Mouse (Mus musculus): ENCODE measurements around the gene Flot1. TPM values are rescaled to one million over a fixed set of nuclear protein-coding genes. Genes with fewer than 3 reads are reported as not detected.

The Flot1 gene
- polyA plus RNA-seq, 1 experiment from 2014 or later: 32.5 TPM

- Histone ChIP-seq H3K36me3 (ENCODE audit: insufficient read depth) (no peaks in the 10 kb centered on the region), H3K27me3 (ENCODE audit: insufficient read depth, low read length) (no peaks in the 10 kb centered on the region), H3K9ac (no peak overlapping the region), H3K27ac (ENCODE audit: low read depth) (no peak overlapping the region), H3K9me3 (ENCODE audit: low read depth, low read length) (no peaks in the 10 kb centered on the region), H3K4me1 (ENCODE audit: insufficient read depth) (peaks cover 21% of the 10 kb centered on the region), H3K4me3 (ENCODE audit: low read depth, low read length) (no peak overlapping the region), H3K4me2 (no peak overlapping the region)
- ATAC-seq (ENCODE audit: insufficient read depth): no peak
- DNase-seq: no peak
- TF ChIP-seq CTCF (IDR thresholded peaks at IDR 0.05; ENCODE audit: low read depth): no peak
- WGBS: 57% methylated on average over 5 of the region's 5 CpGs
These were observed 12.0 kb upstream of the Flot1 start for GRCm38 (mm10) chr17:35810900-35811648.

- no peak for ATAC-seq (ENCODE audit: insufficient read depth)
- Histone ChIP-seq H3K4me3 (ENCODE audit: low read depth, low read length) (no peak overlapping the region), H3K27ac (ENCODE audit: low read depth) (peak overlapping the region; percentile 89), H3K4me2 (no peak overlapping the region), H3K9me3 (ENCODE audit: low read depth, low read length) (no peaks in the 10 kb centered on the region), H3K9ac (no peak overlapping the region; the same call in 1 of the 2 replicates), H3K27me3 (ENCODE audit: insufficient read depth, low read length) (no peaks in the 10 kb centered on the region), H3K4me1 (ENCODE audit: insufficient read depth) (peaks cover 25% of the 10 kb centered on the region), H3K36me3 (ENCODE audit: insufficient read depth) (no peaks in the 10 kb centered on the region)
- TF ChIP-seq CTCF (IDR thresholded peaks at IDR 0.05; ENCODE audit: low read depth): no peak
- DNase-seq: no peak
- 69% methylated on average over 5 of the region's 5 CpGs for WGBS
These were observed 10.7 kb upstream of the Flot1 start for GRCm38 (mm10) chr17:35812307-35812706.

- peak; percentile 32 for ATAC-seq (ENCODE audit: insufficient read depth)
- DNase-seq: no peak
- peaks cover 27% of the 10 kb centered on the region for H3K4me1 ChIP-seq (ENCODE audit: insufficient read depth)
- no peak for TF ChIP-seq CTCF (IDR thresholded peaks at IDR 0.05; ENCODE audit: low read depth)
- H3K4me3 ChIP-seq (ENCODE audit: low read depth, low read length): no peak overlapping the region
- no peaks in the 10 kb centered on the region for H3K27me3 ChIP-seq (ENCODE audit: insufficient read depth, low read length)
- no peaks in the 10 kb centered on the region for H3K9me3 ChIP-seq (ENCODE audit: low read depth, low read length)
- H3K27ac ChIP-seq (ENCODE audit: low read depth): peak overlapping the region; percentile 89
- 59% methylated on average over 6 of the region's 6 CpGs for WGBS
- H3K36me3 ChIP-seq (ENCODE audit: insufficient read depth): no peaks in the 10 kb centered on the region
- 0 out of 2 replicates have a peak overlapping the region, but pooled peaks have one; percentile 1 for H3K4me2 ChIP-seq
- no peak overlapping the region for H3K9ac ChIP-seq
These were observed 10.3 kb upstream of the Flot1 start for GRCm38 (mm10) chr17:35812736-35813135.

- H3K36me3 ChIP-seq (ENCODE audit: insufficient read depth): no peaks in the 10 kb centered on the region
- ATAC-seq (ENCODE audit: insufficient read depth) (peak; percentile 69), DNase-seq (peak; percentile 96)
- H3K27ac ChIP-seq (ENCODE audit: low read depth): peak overlapping the region; percentile 89
- no peak overlapping the region for H3K4me3 ChIP-seq (ENCODE audit: low read depth, low read length)
- no peak for TF ChIP-seq CTCF (IDR thresholded peaks at IDR 0.05; ENCODE audit: low read depth)
- H3K4me2 ChIP-seq: 0 out of 2 replicates have a peak overlapping the region, but pooled peaks have one; percentile 12
- 16% methylated on average over 7 of the region's 7 CpGs for WGBS
- H3K27me3 ChIP-seq (ENCODE audit: insufficient read depth, low read length): no peaks in the 10 kb centered on the region
- no peaks in the 10 kb centered on the region for H3K9me3 ChIP-seq (ENCODE audit: low read depth, low read length)
- H3K4me1 ChIP-seq (ENCODE audit: insufficient read depth): peaks cover 27% of the 10 kb centered on the region
- no peak overlapping the region for H3K9ac ChIP-seq
These were observed 9.8 kb upstream of the Flot1 start for GRCm38 (mm10) chr17:35813245-35813647.

GRCm38 (mm10) chr17:35813653-35814052 lies 9.4 kb upstream of the Flot1 start:
- Histone ChIP-seq H3K36me3 (ENCODE audit: insufficient read depth) (no peaks in the 10 kb centered on the region), H3K27me3 (ENCODE audit: insufficient read depth, low read length) (no peaks in the 10 kb centered on the region), H3K4me2 (0 out of 2 replicates have a peak overlapping the region, but pooled peaks have one; percentile 12), H3K4me3 (ENCODE audit: low read depth, low read length) (no peak overlapping the region), H3K27ac (ENCODE audit: low read depth) (peak overlapping the region; percentile 89), H3K9me3 (ENCODE audit: low read depth, low read length) (no peaks in the 10 kb centered on the region), H3K9ac (no peak overlapping the region), H3K4me1 (ENCODE audit: insufficient read depth) (peaks cover 27% of the 10 kb centered on the region)
- ATAC-seq (ENCODE audit: insufficient read depth): peak; percentile 29
- WGBS: 62% methylated on average over 7 of the region's 7 CpGs
- no peak for DNase-seq
- no peak for TF ChIP-seq CTCF (IDR thresholded peaks at IDR 0.05; ENCODE audit: low read depth)

- no peaks in the 10 kb centered on the region for H3K9me3 ChIP-seq (ENCODE audit: low read depth, low read length)
- 0 out of 2 replicates have a peak overlapping the region, but pooled peaks have one; percentile 30 for H3K27ac ChIP-seq (ENCODE audit: low read depth)
- no peaks in the 10 kb centered on the region for H3K36me3 ChIP-seq (ENCODE audit: insufficient read depth)
- H3K9ac ChIP-seq: no peak overlapping the region
- H3K4me2 ChIP-seq: no peak overlapping the region
- DNase-seq (peak; percentile 8), ATAC-seq (ENCODE audit: insufficient read depth) (no peak)
- no peaks in the 10 kb centered on the region for H3K27me3 ChIP-seq (ENCODE audit: insufficient read depth, low read length)
- no peak for TF ChIP-seq CTCF (IDR thresholded peaks at IDR 0.05; ENCODE audit: low read depth)
- H3K4me1 ChIP-seq (ENCODE audit: insufficient read depth): peaks cover 27% of the 10 kb centered on the region
- WGBS: 52% methylated on average over 6 of the region's 6 CpGs
- no peak overlapping the region for H3K4me3 ChIP-seq (ENCODE audit: low read depth, low read length)
These were observed 8.4 kb upstream of the Flot1 start for GRCm38 (mm10) chr17:35814678-35815077.

GRCm38 (mm10) chr17:35815836-35816235 lies 7.2 kb upstream of the Flot1 start:
- WGBS: 46% methylated on average over 7 of the region's 7 CpGs
- H3K4me1 ChIP-seq (ENCODE audit: insufficient read depth): peaks cover 27% of the 10 kb centered on the region
- DNase-seq: peak; percentile 20

More at GRCm38 (mm10) chr17:35815836-35816235, 7.2 kb upstream of the Flot1 start:
- Histone ChIP-seq H3K27me3 (ENCODE audit: insufficient read depth, low read length) (no peaks in the 10 kb centered on the region), H3K27ac (ENCODE audit: low read depth) (no peak overlapping the region), H3K36me3 (ENCODE audit: insufficient read depth) (no peaks in the 10 kb centered on the region), H3K4me2 (no peak overlapping the region), H3K9me3 (ENCODE audit: low read depth, low read length) (no peaks in the 10 kb centered on the region), H3K9ac (no peak overlapping the region), H3K4me3 (ENCODE audit: low read depth, low read length) (no peak overlapping the region)
- ATAC-seq (ENCODE audit: insufficient read depth): no peak
- TF ChIP-seq CTCF (IDR thresholded peaks at IDR 0.05; ENCODE audit: low read depth): no peak

All from lung, embryonic 14.5 days (tissue).